Mouse (Mus musculus) spleen, adult 18-20 months (tissue): Measurements from ENCODE around the gene Taok3.
A peak's percentile ranks its signal among the peaks of the same experiment; 100 is the strongest.
"Not testable (repeated sequence)": the region's sequence is repeated elsewhere in the genome, so short reads cannot be mapped to it uniquely, and the experiment has no call there.

Experiments
- DNase-seq, 2 experiments: peaks; one replicate each; pipeline ENCODE4 v3.0.0; 2022; ENCODE audit warnings: mixed read lengths in 2 of 2

Taok3 gene

DNA sequence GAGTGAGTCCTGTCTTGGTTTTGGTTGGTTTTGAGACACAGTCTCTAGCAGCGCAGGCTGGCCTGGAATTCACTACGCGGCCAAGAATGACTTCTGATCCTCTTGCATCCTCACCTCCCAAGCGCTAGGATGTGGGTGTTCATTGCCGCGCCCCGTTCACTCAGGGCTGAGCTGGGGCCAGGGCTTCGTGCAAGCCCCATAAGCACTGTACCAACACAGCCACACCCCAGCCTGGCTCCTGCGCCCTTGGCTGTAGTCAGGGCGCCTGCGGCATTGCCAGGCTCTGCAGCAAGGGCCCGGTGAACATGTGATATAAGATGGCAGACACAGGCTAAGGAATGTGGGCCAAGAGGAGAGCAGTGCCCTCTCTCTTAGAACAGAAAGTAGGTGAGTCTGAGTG is 149.5 kb downstream of the Taok3 start:
- DNase-seq, result no peak

DNA sequence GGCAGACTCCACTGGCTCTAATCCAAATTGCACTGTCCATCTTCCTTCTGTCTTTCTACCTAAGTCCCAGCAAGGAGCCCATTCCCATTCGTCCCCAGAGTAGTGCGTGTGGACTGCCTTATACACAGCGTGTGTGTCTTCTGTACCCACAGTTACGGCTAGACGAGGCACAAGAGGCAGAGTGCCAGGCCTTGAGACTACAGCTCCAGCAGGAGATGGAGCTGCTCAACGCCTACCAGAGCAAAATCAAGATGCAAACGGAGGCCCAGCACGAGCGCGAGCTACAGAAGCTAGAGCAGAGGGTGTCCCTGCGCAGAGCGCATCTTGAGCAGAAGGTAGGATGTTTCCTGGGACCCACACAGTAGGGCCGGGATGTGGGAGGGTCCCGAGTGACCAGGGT is 152.0 kb downstream of the Taok3 start:
- no peak for DNase-seq

DNA sequence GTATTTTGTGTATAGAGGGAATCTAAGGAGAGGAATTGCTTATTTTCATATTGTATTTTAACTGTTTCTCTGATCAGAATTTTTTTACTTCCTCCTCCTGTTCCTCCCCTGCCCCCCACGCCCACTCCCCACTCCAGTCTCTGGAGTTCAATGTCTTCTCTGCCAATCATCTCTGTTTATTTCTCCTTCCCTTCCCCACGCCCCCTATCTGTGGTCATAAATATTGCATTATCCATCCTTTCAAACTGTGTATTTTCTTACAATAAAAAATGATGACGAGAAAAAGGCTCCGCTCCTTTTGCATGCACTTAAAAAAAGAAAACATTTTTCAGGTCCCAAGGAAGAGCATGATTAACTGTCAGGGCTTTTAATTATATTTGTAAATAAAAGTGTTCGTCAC is 154.9 kb downstream of the Taok3 start:
- no peak for DNase-seq

DNA sequence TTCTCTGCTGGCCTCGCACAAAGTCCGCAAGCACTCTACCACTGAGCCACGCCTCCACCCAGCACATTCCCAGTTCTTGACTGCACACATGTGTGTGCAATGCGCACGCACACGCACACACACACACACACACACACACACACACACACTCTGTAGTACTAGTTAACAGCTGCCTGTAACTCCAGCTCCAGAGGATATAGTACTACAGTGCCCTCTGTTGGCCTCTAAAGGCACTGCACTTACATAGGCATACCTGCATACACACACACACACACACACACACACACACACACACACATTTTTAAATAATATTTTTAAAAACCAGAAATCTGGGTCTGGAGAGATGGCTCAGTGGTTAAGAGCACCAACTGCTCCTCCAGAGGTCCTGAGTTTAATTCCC is 157.9 kb downstream of the Taok3 start:
- DNase-seq, result no peak

DNA sequence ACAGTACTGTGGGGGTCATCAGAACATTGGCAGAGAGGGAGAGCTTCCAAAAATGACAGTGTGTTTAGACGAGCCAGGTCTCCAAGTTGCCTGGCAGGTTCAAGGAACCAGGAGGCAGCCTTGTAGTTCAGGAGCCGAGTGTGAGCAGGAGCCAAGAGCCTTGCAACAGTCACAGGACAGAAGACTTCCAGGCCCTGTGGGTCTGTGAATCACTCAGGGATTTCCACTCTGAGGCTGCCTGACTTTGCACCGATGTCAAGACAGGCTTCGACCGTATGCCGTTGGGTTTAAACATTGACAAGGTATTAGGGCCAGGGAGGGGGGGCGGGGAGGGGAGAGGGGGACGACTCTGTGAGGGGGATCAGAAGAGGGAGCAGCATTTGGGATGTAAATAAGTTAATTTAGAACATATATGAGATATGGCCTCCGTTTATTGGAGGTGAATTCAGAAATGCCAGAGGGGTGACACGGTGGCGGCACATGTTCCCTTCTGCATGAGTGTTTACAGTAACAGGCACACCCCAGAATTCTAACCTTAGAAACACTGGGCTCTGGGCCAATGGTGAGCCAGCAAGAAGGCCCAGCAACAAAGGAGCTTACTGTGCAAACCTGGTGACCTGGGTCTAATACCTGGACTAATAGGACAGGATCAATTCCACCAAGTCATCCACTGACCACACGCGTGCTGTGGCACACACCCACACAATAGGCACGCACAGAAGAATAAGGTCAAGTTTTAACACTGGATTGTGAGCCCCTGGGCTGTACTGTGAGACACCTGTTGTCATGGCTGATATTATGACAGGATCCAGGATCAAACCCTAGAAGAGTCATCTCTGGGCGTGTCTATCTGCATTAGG is 159.1 kb downstream of the Taok3 start:
- DNase-seq, result no peak

DNA sequence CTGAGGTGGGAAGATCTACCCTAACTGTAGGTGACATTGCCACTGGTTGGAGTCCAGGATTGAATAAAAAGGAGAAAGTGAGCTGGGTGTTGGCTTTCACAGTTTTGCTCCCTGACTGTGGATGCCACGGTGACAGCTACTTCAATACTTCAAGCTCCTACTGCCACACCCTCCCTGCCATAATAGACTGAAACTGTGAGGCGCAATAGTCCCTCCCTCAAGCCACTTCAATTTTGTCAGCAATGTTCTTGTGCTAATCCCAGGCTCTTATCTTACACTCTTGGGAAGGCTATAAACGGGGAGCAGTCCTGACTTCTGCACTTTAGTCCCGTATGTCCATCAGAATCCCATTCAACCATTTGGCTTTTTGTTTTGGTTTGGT is 159.7 kb downstream of the Taok3 start:
- no peak for DNase-seq

DNA sequence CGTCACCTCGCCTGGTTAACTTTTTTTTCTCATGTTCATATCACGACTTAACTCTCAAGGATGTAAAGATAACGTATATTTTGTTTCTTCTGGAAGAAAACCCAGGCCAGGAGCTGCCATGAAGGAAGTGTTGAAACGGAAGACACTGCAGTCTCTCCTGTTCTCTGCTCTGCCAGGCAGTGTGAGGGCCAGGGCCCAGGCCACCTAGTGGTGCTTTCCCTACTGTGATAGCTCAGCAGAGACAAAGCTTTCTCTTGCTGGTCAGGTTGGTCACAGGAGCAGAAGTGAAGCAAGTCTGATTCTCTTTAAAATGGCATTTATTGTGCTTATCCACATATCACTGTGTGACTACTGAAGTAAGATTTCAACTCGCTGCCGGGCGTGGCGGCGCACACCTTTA is 161.6 kb downstream of the Taok3 start:
- DNase-seq, result no peak

DNA sequence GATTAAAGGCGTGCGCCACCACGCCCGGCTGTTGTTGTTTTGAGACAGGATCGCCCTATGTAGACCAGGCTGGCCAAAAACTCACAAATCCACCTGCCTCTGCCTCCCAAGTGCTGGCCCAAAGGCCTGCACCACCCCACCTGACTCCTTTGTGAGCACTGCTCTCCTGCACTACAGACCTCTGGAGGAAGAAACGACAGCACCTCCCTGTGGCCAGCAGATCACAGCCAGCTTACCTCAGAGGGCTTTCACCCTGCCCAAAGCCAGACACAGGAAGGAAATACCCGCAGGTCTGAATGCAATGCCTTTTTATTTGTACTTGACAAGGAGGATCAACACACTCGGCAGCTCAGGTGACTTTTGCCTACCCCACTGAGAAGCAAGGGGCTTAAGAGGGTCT is 162.4 kb downstream of the Taok3 start:
- DNase-seq, result no peak

DNA sequence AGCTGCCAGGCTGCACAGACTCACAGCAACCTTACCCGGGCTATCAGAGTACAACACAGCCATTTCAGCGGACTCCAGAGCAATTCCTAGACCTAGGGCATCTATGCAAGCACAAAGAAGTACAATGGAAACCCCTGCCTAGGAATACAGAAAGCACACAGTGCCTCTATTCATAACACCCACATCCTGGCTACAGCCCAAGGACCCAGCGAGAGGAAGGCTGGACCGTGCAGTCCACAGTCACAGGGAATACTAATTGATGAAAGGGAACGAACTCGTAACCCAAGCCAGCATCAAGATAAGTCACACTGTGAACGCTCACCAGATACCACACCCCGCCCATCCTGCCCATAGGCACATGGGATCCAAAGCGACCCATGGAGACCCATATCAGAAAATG is 164.1 kb downstream of the Taok3 start:
- DNase-seq, result no peak

DNA sequence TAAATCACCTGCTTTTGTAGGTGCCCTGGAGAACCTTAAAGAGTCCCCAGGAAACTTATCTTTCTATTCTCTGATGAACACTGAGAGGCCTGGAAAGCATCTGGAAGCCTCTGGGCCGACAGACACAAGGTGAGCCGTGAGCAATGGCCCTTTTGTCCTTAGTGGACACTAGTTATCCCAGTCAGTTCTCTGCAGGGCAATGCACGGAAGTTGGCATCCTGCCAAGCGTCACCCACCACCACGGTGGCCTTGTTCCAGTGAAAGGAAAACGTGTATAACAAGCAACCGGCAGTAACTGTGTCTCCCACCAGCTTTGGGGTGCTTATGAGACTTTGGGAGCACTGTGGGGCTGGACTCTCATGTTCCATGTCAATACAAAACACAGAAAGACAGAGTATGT is 164.8 kb downstream of the Taok3 start:
- DNase-seq, result no peak

DNA sequence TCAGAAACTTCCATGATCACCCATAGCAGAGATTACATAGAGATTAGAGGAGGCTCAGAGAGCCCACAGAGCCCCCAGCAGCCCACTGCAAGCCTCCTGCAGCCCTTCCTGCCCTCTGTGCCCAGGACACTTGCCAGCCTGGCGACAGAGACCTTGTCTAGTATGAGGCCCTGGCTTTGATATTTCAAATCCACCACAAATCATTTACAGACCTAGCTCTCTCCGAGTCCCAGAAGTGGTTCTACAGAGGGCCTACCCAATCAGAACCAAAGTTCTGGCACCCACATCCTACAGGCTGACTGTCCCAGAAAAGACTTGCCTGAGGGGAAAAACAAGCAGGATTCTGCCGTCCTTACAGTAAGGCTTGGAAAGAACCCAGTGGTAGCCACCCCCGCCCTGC is 165.3 kb downstream of the Taok3 start:
- DNase-seq, result no peak

DNA sequence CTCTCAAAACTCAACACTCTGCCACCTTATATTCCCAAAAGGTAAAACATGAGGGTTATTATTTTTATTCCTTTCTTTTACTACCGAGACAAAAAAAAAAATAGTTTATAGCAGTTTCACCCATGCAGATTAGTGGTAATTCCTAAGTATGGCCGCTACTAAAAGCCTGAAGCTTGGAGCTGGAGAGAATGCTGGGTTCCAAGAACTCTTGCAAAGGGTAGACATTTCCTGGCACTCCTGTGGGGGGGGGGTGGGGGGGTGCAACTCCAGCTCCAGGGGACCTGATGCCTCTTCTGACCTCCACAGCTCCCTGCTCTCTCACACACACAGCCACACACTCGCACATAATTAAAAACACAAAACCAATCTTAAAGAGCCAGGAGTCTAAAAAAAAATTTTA is 166.4 kb downstream of the Taok3 start:
- DNase-seq, result no peak

DNA sequence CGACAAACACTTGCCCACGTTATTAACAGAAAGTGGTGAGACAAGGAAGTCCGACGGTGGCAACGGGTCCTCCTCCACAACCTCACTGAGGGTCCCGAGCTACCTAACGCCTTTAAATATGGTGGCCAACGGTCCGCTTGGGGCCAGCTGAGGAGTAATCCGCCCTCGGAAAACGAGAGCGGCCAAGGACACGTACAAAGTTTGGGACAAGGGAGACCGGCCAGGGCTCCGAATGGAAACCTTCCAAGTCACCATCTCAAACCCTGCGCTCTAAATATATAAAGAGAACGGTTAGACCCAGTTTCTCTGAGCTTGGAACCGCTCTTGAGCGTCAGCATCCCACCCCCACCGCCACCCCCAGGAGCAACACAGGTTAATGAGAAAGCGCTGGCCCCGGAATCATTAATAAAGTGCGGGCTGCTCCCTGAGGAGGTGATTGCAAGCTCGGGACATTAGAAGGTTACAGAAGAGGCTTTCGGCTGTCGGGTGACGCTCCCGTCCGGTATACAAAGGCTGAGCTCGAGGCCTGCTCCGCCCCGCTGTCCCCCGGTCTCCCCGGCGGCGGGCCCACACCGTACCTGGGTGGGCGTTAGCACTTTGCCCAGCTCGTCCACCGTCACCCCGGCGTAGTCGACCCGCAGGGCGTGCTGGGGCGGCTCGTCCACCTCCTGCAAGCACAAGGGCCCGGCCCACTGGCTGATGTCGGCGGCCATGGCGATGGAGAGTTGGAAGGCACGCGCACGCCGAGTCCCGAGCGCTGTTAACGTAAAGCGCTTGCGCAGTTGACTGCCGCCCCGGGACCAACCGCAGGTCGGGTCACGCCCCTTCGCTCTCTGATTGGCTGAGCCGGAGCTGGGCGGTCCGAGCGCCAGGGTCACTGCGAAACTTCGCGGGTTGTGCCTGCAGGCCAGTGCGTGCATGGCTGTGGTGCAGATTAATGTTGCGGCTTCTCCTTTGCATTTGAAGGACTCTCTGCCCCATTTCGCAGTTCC is 167.2 kb downstream of the Taok3 start, which contains the start of gene Pebp1:
TSS of gene Pebp1 (minus strand) at position 795 of the 992 bp plus-strand sequence.
- peak; percentile 90 to 94 for DNase-seq

DNA sequence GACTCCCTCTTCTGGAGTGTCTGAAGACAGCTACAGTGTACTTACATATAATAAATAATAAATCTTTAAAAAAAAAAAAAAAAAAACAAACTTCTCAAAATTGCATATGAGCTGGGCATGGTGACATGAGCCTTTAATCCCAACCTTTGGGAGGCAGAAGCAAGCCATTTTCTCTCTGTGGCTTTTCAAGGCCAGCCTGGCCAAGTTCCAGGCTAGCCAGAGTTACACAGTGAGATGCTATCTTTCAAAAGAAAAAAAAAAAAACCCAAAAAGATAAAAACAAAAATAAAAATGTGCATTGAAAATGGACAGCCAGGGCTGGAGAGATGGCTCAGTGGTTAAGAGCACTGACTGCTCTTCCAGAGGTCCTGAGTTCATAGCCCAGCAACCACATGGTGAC is 169.7 kb downstream of the Taok3 start:
- no peak for DNase-seq

DNA sequence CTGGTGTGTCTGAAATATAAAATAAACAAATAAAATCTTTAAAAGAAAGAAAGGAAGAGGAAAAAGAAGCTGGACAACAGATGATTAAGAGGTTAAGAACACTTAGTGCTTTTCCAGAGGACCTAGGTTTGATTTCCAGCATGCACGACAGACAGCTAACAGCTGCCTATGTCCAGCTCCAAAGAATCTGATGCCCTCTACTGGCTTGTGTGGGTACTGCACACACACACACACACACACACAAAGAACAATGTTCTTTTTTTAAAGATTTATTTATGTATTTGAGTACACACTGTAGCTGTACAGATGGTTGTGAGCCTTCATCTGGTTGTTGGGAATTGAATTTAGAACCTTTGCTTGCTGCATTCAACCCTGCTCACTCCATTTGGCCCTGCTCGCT is 170.2 kb downstream of the Taok3 start:
- no peak for DNase-seq

DNA sequence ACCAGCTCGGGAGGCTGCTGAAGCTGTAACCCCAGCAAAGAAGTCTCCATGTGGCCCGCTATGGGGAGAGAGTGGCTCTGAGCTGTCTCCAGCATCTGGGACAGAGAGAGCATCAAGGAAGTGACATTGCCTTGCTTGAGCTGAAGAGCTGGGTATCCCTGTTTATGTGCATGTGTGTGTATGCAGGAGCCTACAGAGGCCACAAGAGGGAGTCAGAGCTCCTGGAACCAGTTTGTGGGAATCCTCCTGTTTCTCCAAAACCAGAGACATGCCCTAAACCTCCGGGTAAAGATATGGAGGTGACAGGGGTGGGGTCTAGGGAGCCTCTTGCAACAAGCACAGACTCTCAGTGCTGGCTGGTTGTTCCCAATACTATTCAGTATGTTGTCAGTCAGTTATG is 171.4 kb downstream of the Taok3 start:
- no peak for DNase-seq

DNA sequence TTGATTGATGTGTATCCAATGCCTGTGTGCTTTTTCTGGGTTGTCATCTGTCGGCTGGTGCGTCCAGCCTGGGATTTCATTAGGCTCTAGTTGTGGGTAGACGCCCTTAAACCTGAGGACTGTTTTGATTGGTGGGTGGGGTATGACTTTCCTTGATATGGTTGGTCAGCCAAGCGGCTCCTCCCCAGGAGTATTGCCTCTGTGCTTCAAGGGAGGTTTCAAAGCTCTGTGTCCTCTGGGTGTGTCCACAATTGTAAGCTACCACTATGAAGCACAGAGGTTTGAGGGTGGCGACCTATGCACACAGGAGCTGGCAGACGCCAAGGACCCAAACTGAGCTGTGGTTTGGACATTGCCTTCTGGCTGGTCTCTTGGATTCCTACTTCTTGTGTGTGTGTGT is 172.6 kb downstream of the Taok3 start:
- no peak for DNase-seq

DNA sequence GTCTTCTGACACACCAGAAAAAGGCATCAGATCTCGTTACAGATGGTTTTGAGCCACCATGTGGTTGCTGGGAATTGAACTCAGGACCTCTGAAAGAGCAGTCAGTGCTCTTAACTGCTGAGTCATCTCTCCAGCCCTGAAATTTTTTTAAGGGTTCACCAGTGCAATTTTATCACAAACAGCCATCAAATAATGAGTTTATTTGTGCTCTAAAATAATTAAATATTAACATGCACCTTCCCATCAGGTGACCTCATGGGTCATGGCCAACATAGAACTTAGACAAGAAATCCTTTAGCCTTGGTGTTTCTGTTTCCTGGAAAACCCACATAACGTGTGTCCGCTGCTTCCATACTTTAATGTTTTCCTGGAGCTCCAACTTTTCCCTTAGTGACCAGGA is 173.8 kb downstream of the Taok3 start:
- not testable (repeated sequence) for DNase-seq

DNA sequence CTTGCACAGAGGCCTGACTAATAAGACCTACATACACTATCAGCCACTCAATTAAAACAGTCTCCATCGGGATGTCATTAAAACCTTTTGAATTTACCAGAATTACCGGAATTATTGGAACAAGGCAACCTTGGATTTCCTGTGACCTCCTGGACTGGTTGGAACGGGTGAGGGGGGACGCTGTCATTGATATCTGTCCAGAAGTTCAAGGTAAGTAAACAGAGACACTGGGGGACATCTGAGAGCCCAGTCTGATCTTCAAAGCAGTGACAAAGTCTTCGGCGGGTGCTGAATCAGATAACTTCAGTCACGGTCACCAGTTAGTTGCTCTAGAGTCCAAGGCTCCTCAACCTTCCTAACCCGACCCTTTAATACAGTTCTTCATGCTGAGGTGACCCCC is 175.1 kb downstream of the Taok3 start:
- DNase-seq, result no peak

DNA sequence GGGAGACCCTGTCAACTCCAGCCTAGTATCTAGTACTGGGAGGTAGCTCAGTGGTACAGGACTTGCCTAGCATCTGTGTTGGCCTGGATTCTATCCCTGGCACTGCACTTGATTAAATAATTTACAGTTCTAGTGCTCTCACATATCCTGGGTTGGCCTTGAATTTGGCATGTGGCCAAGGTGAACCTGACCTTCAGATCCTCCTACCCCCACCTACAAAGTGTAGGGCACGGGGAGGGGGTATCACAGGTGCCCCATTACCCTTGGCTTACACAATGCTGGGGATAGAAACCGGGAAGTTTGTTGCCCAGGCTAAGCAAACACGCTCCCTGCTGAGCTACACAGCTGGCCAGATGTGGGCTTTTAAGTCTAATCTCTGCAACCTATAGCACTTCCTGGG is 183.0 kb downstream of the Taok3 start:
- DNase-seq, result no peak

DNA sequence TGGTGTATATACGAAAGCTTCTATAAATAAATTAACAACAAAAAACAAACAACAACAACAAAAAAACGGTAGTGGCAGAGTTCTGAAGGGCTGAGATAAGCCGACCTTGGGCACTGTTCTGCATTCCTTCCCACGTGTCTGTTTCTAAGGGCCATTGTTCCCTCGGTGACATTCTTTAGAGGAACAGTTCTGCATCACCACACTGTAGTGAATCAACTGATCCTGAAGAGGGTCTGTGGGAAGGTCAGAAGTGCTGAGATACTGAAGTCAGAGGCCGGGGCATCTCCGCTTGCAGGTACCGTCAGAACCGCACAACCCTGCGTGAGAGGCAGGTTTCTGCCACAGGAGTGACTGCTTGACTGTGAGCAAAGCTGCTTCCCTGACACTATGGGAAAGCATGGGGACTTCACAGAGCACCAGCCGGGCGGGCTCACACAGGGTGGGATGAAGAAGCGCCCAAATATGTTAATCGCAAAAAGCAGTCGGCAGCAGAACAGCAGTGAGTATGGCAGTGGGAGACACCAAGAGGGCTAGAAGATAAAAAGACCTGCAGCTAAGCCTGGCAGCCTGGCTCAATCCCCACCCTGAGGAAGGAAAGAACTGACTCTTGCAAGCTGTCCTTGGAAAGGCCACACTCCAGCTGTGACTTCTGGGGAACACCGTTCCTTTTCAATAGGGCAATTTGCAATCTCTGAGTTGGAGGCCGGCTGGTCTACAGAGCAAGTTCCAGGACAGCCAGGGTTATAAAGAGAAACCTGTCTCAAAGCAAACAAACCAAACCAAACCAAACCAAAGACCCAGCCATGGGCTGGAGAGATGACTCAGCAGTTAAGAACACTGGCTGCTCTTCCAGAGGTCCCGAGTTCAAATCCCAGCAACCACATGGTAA is 184.0 kb downstream of the Taok3 start:
- no peak for DNase-seq

DNA sequence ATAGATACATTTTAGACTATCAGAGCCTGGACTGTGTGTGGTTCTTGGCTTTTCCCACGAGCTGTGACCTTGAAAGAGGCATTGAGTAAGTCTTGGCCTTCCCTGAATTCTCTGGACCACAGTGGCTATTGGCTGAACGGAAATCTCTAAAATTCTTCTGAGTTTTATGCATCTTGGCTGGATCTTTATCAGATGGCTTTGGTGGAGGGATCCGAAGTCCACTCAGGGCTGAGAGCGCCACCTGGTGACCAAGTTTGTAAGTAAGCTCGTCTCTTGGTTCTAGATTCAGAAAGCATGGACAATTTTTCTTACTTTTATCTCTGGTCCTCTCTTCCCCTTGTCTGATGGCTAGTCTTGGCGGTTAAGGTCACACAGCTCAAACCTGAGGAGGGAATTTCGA is 185.0 kb downstream of the Taok3 start:
- DNase-seq, result peak; percentile 32 to 80

DNA sequence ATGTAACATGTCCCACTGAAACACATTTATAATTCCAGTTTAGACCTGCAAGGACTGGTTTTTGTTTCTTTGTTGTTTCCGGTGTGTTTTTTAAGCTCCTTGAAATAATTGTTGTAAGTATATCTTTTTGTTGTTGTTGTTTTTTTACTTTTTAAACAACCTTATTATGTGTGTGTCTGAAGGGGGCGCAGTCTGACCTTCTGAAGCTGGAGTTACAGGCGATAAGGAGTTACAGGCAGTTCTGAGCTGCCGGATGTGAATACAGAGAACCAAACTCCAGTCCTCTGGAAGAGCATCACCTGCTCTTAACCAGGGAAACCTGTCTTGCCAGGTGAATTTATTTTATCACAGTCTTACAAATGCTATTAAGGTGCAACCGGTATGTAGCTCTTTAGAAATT is 185.8 kb downstream of the Taok3 start:
- DNase-seq, result no peak
